Mouse (Mus musculus): Measurements from ENCODE around the gene Asic2.

The Asic2 gene

GRCm38 (mm10) chr11:81871506-81872213, 96.6 kb downstream of the Asic2 start:
- in situ Hi-C loops (cut with MboI; ENCODE audit: low pct_unique_long_range_greater_than_20kb in 1 of 2, low sequenced_read_pairs in 2 of 2, unreplicated experiment in 1 of 2) = no loop called here

- in situ Hi-C loops (cut with MboI; ENCODE audit: low pct_unique_long_range_greater_than_20kb in 1 of 2, low sequenced_read_pairs in 2 of 2, unreplicated experiment in 1 of 2) = no loop called here
Measured at GRCm38 (mm10) chr11:81865661-81866382, 102.4 kb downstream of the Asic2 start.

DNA sequence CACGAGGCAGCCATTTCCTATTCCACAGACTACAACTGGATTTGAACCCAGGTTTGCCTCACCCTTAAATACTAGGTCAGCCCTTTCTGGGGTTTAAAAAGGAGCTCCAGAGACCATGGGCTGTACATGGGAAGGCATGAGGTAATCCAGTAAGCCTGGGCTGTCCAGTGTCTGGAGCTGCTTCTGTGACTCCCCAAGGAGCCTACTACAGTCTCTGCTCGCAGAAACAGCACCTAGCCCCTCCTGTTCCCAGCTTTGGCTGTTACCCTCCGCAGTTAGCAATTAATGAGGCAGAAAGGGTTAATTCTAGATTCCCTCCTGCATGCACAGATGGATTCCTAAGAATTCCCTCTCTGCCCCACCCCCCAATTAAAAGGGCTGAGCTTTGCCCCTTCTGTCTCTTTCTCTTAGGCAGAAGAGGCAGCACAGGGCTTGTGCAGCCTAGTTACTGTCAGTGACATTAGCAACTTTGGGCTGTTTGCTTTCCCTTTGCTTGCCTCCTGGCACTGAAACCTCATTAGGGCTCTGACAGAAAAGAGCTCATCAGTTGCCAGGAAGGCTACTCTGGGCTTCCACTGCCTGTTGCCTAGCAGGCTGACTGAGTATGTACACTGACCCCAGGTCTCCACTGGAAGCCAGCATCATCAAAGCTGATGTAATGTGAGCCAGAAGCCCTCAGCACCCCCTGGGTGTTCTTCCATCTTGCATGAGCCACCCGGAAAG, 107.8 kb downstream of the Asic2 start, which contains the start of gene 5530401A14Rik:
Gene 5530401A14Rik (plus strand): TSS at position 424 of the 723 bp plus-strand sequence.
- in situ Hi-C loops (cut with MboI; ENCODE audit: low pct_unique_long_range_greater_than_20kb in 1 of 2, low sequenced_read_pairs in 2 of 2, unreplicated experiment in 1 of 2) = no loop called here

- in situ Hi-C loops (cut with MboI; ENCODE audit: low pct_unique_long_range_greater_than_20kb in 1 of 2, low sequenced_read_pairs in 2 of 2, unreplicated experiment in 1 of 2) = no loop called here
Measured at GRCm38 (mm10) chr11:81847773-81848490, 120.3 kb downstream of the Asic2 start.

DNA sequence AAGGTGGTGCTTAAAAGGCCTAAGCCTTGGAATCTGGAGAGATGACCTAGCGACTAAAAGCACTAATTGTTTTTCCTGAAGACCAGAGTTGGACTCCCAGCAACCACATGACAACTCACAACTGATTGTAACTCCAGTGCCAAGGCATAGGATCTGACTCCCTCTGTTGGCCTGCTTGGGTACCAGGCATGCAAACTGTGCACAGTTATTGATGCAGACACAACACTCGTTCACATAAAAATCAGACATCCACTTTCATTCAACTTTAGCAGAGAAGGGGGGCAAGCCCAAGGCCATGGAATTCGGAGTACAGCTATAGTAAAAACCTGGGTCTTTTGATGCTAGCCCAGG, 122.6 kb downstream of the Asic2 start:
- in situ Hi-C loops (cut with MboI; ENCODE audit: low pct_unique_long_range_greater_than_20kb in 1 of 2, low sequenced_read_pairs in 2 of 2, unreplicated experiment in 1 of 2) = no loop called here

GRCm38 (mm10) chr11:81845010-81845685, 123.1 kb downstream of the Asic2 start:
- in situ Hi-C loops (cut with MboI; ENCODE audit: low pct_unique_long_range_greater_than_20kb in 1 of 2, low sequenced_read_pairs in 2 of 2, unreplicated experiment in 1 of 2) = no loop called here

DNA sequence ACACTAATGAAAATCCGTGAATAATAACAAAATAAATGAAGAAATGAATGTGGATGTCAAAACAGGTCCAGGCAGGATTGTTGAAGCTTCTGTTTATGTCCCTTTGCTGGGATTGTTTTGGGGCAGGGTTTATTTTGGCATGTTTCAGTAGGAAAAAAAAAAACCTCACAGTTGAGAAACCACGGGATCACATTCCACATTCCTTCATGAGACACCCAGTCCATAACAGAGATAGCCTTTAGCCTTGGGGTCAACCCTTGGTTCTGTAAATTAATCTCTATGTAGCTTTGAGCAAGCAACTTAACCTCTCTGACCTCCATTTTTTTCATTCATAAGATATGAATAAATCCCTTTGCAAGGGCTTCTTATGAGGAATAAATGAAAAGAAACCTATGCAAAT, 127.3 kb downstream of the Asic2 start:
- in situ Hi-C loops (cut with MboI; ENCODE audit: low pct_unique_long_range_greater_than_20kb in 1 of 2, low sequenced_read_pairs in 2 of 2, unreplicated experiment in 1 of 2) = no loop called here

DNA sequence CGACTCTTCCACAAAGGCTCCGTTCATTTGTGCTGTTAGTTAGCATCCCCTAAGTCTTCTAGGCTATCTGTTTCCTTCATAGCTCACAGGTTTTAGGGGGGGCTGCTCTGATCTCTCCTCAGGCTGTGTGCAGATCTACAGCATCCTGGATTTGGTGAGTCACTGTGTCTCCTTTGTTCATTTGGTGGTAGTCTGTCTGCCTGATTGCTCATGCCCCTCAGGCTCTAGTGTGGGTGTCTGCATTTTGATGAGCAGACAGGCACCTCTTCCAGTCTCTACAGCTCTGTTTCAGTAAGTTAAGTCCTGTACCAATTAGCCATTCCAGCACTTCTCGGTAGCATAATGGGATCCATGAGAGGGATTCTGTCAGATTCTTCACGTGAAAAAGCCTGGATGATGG, 129.8 kb downstream of the Asic2 start:
- in situ Hi-C loops (cut with MboI; ENCODE audit: low pct_unique_long_range_greater_than_20kb in 1 of 2, low sequenced_read_pairs in 2 of 2, unreplicated experiment in 1 of 2) = no loop called here

DNA sequence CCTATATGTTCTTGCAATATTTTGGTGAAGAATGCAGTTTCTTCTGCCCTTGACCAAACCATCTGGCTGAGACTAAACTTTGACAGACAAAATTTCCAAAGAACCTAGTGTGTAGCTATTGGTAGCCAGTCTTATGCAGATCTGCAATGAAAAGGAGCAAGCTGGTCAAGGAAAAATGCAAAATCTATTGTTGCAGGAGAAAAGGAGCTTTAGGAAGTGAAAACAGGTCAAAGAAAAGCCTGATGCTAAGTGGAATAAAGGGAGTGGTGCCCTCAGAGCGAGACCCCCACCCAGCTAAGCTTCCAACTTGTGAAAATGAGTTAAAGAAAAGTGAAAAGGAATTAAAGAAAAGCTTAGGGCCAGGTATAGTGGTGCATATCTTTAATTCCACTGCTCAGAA, 135.9 kb downstream of the Asic2 start:
- in situ Hi-C loops (cut with MboI; ENCODE audit: low pct_unique_long_range_greater_than_20kb in 1 of 2, low sequenced_read_pairs in 2 of 2, unreplicated experiment in 1 of 2) = no loop called here

- in situ Hi-C loops (cut with MboI; ENCODE audit: low pct_unique_long_range_greater_than_20kb in 1 of 2, low sequenced_read_pairs in 2 of 2, unreplicated experiment in 1 of 2) = no loop called here
Measured at GRCm38 (mm10) chr11:81816531-81816930, 151.7 kb downstream of the Asic2 start.

DNA sequence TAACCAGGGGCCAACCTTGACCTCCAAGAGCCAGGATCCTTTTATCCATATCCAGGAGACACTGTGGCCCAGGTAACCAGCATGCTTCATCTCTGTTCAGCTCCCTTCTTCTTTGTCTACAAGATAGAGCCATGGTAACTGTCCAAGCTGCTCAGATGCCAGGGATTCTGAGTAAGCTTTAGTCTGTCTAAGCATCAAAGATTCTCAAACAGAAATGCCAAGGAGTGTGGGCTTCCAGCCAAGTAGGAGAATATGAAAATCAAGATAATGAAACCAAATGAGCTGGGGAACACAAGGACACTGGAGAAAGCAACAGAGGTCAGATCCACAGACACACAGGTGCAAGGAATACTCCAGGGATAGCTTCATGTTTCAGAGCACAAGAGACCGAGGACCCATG, 153.4 kb downstream of the Asic2 start:
- in situ Hi-C loops (cut with MboI; ENCODE audit: low pct_unique_long_range_greater_than_20kb in 1 of 2, low sequenced_read_pairs in 2 of 2, unreplicated experiment in 1 of 2) = no loop called here

- in situ Hi-C loops (cut with MboI; ENCODE audit: low pct_unique_long_range_greater_than_20kb in 1 of 2, low sequenced_read_pairs in 2 of 2, unreplicated experiment in 1 of 2) = no loop called here
Measured at GRCm38 (mm10) chr11:81806905-81807659, 161.2 kb downstream of the Asic2 start.

DNA sequence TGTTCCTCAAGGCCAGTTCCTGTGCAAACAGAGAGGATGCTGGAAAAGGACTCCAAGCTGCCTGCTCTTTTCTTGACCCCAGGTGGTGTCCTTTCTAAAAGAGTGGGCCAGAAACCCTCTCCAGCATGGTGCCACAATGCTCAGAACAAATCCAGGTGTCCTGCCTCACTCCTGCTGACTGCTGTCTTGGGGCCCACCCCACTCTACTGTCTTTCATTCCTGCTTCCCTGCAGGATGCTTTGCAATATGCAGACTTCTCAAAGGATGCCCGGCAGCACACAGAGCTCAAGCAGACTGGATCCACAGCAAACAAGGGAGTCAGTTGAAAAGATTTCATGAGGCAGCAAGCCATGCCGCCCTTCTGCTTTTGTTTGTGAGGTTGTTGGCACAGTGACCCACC, 164.7 kb downstream of the Asic2 start:
- in situ Hi-C loops (cut with MboI; ENCODE audit: low pct_unique_long_range_greater_than_20kb in 1 of 2, low sequenced_read_pairs in 2 of 2, unreplicated experiment in 1 of 2) = no loop called here

DNA sequence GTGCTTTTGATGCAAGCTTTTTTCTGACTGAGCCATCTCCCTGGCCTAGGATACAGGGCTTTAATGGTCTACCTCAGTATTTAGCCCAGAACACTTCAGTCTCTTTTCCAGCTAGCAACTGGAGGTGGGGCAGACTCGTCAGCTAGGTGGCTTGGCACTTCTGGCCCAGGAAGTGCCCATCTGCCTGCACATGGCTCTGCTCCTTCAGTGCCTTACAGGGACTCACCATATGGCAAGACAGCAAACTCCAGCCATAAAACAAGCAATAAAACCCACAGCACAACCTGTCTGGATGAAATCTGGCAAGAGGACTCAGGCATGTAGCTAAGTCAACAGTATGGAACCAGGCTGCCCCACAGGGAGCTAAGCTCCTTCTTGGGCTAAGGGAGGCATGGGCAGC, 165.6 kb downstream of the Asic2 start:
- in situ Hi-C loops (cut with MboI; ENCODE audit: low pct_unique_long_range_greater_than_20kb in 1 of 2, low sequenced_read_pairs in 2 of 2, unreplicated experiment in 1 of 2) = no loop called here

GRCm38 (mm10) chr11:81800899-81801298, 167.4 kb downstream of the Asic2 start:
- in situ Hi-C loops (cut with MboI; ENCODE audit: low pct_unique_long_range_greater_than_20kb in 1 of 2, low sequenced_read_pairs in 2 of 2, unreplicated experiment in 1 of 2) = no loop called here

GRCm38 (mm10) chr11:81793588-81793987, 174.7 kb downstream of the Asic2 start:
- in situ Hi-C loops (cut with MboI; ENCODE audit: low pct_unique_long_range_greater_than_20kb in 1 of 2, low sequenced_read_pairs in 2 of 2, unreplicated experiment in 1 of 2) = no loop called here

- in situ Hi-C loops (cut with MboI; ENCODE audit: low pct_unique_long_range_greater_than_20kb in 1 of 2, low sequenced_read_pairs in 2 of 2, unreplicated experiment in 1 of 2) = no loop called here
Measured at GRCm38 (mm10) chr11:81791579-81791978, 176.7 kb downstream of the Asic2 start.

DNA sequence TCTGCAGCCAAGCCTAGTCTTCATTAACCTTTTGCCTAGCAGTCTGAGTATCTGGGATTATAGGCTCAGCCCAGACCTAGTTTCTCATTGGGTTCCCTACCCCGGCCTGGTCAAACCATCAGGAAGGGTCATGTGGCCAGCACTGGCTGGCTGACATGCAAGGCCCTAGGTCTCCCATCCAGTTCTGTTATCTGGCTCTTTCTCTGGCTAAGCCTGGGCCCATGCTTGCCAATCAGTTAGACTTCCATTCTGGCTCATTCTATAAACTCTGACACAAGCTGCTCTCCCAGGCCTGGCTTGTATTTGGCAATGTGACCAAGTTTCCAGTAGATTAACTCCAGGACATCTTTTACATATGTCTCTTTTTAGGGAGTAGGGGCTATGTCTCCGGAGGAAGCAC, 187.7 kb downstream of the Asic2 start:
- in situ Hi-C loops (cut with MboI; ENCODE audit: low pct_unique_long_range_greater_than_20kb in 1 of 2, low sequenced_read_pairs in 2 of 2, unreplicated experiment in 1 of 2) = no loop called here

Data from mouse embryonic stem cell (cell line).